Mouse (Mus musculus): ENCODE results near the gene Rel.

GRCm38 (mm10) chr11:23762635-23763034, 8.1 kb downstream of the Rel start:
- TF ChIP-seq GATA1 (IDR thresholded peaks at IDR 0.05; ENCODE audit: low read length) (no peak), TAL1 (IDR thresholded peaks at IDR 0.05; ENCODE audit: low read length) (no peak)
